Mouse (Mus musculus): Measurements from ENCODE around the gene Tmem132e. TPM values are rescaled to one million over a fixed set of nuclear protein-coding genes. Genes with fewer than 3 reads are reported as not detected.

The Tmem132e gene
- total RNA-seq, 2 experiments from 2014 or later: 0.04 TPM; not detected in 1

Other genes with a start within 250 kb of the Tmem132e start
- gene Ccl1, start 83.2 kb upstream of the Tmem132e start, total RNA-seq (2014; fragmentation: Nextera tagmentation): not detected in 2 replicates
- gene Ccl1, start 83.2 kb upstream of the Tmem132e start, total RNA-seq (2017): not detected in 2 replicates

Data from megakaryocyte-erythroid progenitor cell, adult 5-6 weeks (primary cell).